Mouse (Mus musculus): Measurements from ENCODE around the gene 6030452D12Rik. TPM values are rescaled to one million over a fixed set of nuclear protein-coding genes. Genes with fewer than 3 reads are reported as not detected.

6030452D12Rik gene
- polyA plus RNA-seq, 1 experiment from 2014 or later: not detected

GRCm38 (mm10) chr8:106507761-106508331 is 7.5 kb downstream of the 6030452D12Rik start:
- peak overlapping the region; percentile 31 for H3K4me3 ChIP-seq
- no peaks in the 10 kb centered on the region for H3K9me3 ChIP-seq
- peak; percentile 72 for ATAC-seq (ENCODE audit: low read depth)
- under 1% methylated on average over 30 of the region's 30 CpGs for WGBS
- peak overlapping the region; percentile 10; the same call in 1 of the 2 replicates for H3K9ac ChIP-seq
- H3K27me3 ChIP-seq: peaks cover 76% of the 10 kb centered on the region
- peak overlapping the region; percentile 81 for H3K27ac ChIP-seq (replicated peaks)
- no peaks in the 10 kb centered on the region for H3K36me3 ChIP-seq
- peak overlapping the region; percentile 68 for H3K4me2 ChIP-seq
- H3K4me1 ChIP-seq (replicated peaks): peaks cover 50% of the 10 kb centered on the region

- Histone ChIP-seq H3K36me3 (no peaks in the 10 kb centered on the region), H3K9me3 (no peaks in the 10 kb centered on the region), H3K27ac (replicated peaks) (peak overlapping the region; percentile 81), H3K27me3 (peaks cover 82% of the 10 kb centered on the region), H3K9ac (peak overlapping the region; percentile 10; the same call in 1 of the 2 replicates), H3K4me1 (replicated peaks) (peaks cover 53% of the 10 kb centered on the region), H3K4me3 (0 out of 2 replicates have a peak overlapping the region, but pooled peaks have one; percentile 31), H3K4me2 (peak overlapping the region; percentile 68)
- WGBS: 22% methylated on average over 3 of the region's 3 CpGs
- no peak; the same call in 1 of the 2 replicates for ATAC-seq (ENCODE audit: low read depth)
Observed at GRCm38 (mm10) chr8:106508456-106508855, 8.1 kb downstream of the 6030452D12Rik start.

GRCm38 (mm10) chr8:106509079-106509780 is 8.9 kb downstream of the 6030452D12Rik start:
- no peak overlapping the region for H3K4me2 ChIP-seq
- no peak overlapping the region for H3K9ac ChIP-seq
- H3K4me1 ChIP-seq (replicated peaks): peaks cover 53% of the 10 kb centered on the region
- WGBS: 37% methylated on average over 8 of the region's 8 CpGs
- peaks cover 89% of the 10 kb centered on the region for H3K27me3 ChIP-seq
- no peak for ATAC-seq (ENCODE audit: low read depth)
- no peak overlapping the region for H3K4me3 ChIP-seq
- H3K36me3 ChIP-seq: no peaks in the 10 kb centered on the region
- H3K9me3 ChIP-seq: no peaks in the 10 kb centered on the region
- no peak overlapping the region for H3K27ac ChIP-seq (replicated peaks)

GRCm38 (mm10) chr8:106510365-106510975 is 10.1 kb downstream of the 6030452D12Rik start, which contains the start of gene Cdh3:
Gene Cdh3, plus strand, starts transcription at chr8:106510891.
- Histone ChIP-seq H3K27me3 (peaks cover 84% of the 10 kb centered on the region), H3K4me1 (replicated peaks) (peaks cover 53% of the 10 kb centered on the region), H3K36me3 (no peaks in the 10 kb centered on the region), H3K4me3 (peak within 1 kb of the TSS; percentile 39), H3K27ac (replicated peaks) (peak within 1 kb of the TSS; percentile 55), H3K9me3 (no peaks in the 10 kb centered on the region), H3K9ac (peak within 1 kb of the TSS; percentile 51), H3K4me2 (peak within 1 kb of the TSS; percentile 57)
- no peak for ATAC-seq (ENCODE audit: low read depth)
- under 1% methylated on average over 34 of the region's 34 CpGs for WGBS

GRCm38 (mm10) chr8:106511065-106511501 is 10.8 kb downstream of the 6030452D12Rik start:
- WGBS: under 1% methylated on average over 22 of the region's 22 CpGs
- peaks cover 79% of the 10 kb centered on the region for H3K27me3 ChIP-seq
- H3K4me2 ChIP-seq: peak overlapping the region; percentile 57
- ATAC-seq (ENCODE audit: low read depth): no peak
- peaks cover 53% of the 10 kb centered on the region for H3K4me1 ChIP-seq (replicated peaks)
- H3K9me3 ChIP-seq: no peaks in the 10 kb centered on the region
- peak overlapping the region; percentile 39 for H3K4me3 ChIP-seq
- no peaks in the 10 kb centered on the region for H3K36me3 ChIP-seq
- H3K27ac ChIP-seq (replicated peaks): 0 out of 2 replicates have a peak overlapping the region, but pooled peaks have one; percentile 55
- H3K9ac ChIP-seq: peak overlapping the region; percentile 51

GRCm38 (mm10) chr8:106511531-106512041 is 11.3 kb downstream of the 6030452D12Rik start:
- Histone ChIP-seq H3K27ac (replicated peaks) (peak overlapping the region; percentile 55), H3K4me1 (replicated peaks) (peaks cover 57% of the 10 kb centered on the region), H3K27me3 (peaks cover 74% of the 10 kb centered on the region), H3K36me3 (no peaks in the 10 kb centered on the region), H3K4me2 (peak overlapping the region; percentile 57), H3K9me3 (no peaks in the 10 kb centered on the region), H3K9ac (peak overlapping the region; percentile 51), H3K4me3 (peak overlapping the region; percentile 39)
- 2% methylated on average over 30 of the region's 30 CpGs for WGBS
- ATAC-seq (ENCODE audit: low read depth): no peak

GRCm38 (mm10) chr8:106512475-106513150 is 12.3 kb downstream of the 6030452D12Rik start:
- Histone ChIP-seq H3K9me3 (no peaks in the 10 kb centered on the region), H3K4me1 (replicated peaks) (peaks cover 56% of the 10 kb centered on the region), H3K27ac (replicated peaks) (no peak overlapping the region), H3K4me3 (no peak overlapping the region), H3K9ac (no peak overlapping the region), H3K27me3 (peaks cover 66% of the 10 kb centered on the region), H3K36me3 (no peaks in the 10 kb centered on the region), H3K4me2 (peak overlapping the region; percentile 57)
- ATAC-seq (ENCODE audit: low read depth): no peak
- WGBS: 55% methylated on average over 7 of the region's 7 CpGs

GRCm38 (mm10) chr8:106515946-106516479 is 15.7 kb downstream of the 6030452D12Rik start:
- no peak overlapping the region for H3K9ac ChIP-seq
- ATAC-seq (ENCODE audit: low read depth): no peak
- H3K4me3 ChIP-seq: no peak overlapping the region
- H3K4me2 ChIP-seq: no peak overlapping the region
- no peak overlapping the region for H3K27ac ChIP-seq (replicated peaks)
- H3K36me3 ChIP-seq: no peaks in the 10 kb centered on the region
- H3K9me3 ChIP-seq: no peaks in the 10 kb centered on the region
- WGBS: 16% methylated on average over 1 of the region's 1 CpGs
- peaks cover 33% of the 10 kb centered on the region for H3K27me3 ChIP-seq
- peaks cover 27% of the 10 kb centered on the region for H3K4me1 ChIP-seq (replicated peaks)

- Histone ChIP-seq H3K4me2 (no peak overlapping the region), H3K9ac (no peak overlapping the region), H3K9me3 (no peaks in the 10 kb centered on the region), H3K4me1 (replicated peaks) (peaks cover 22% of the 10 kb centered on the region), H3K4me3 (no peak overlapping the region), H3K27me3 (peaks cover 28% of the 10 kb centered on the region), H3K27ac (replicated peaks) (no peak overlapping the region), H3K36me3 (no peaks in the 10 kb centered on the region)
- 26% methylated on average over 2 of the region's 2 CpGs for WGBS
- no peak for ATAC-seq (ENCODE audit: low read depth)
Observed at GRCm38 (mm10) chr8:106516581-106516980, 16.3 kb downstream of the 6030452D12Rik start.

- H3K27ac ChIP-seq (replicated peaks): no peak overlapping the region
Observed at GRCm38 (mm10) chr8:106518763-106519162, 18.4 kb downstream of the 6030452D12Rik start.

GRCm38 (mm10) chr8:106520578-106520977 is 20.3 kb downstream of the 6030452D12Rik start:
- Histone ChIP-seq H3K4me1 (replicated peaks) (peaks cover 13% of the 10 kb centered on the region), H3K36me3 (no peaks in the 10 kb centered on the region), H3K9me3 (no peaks in the 10 kb centered on the region), H3K4me3 (no peak overlapping the region), H3K9ac (no peak overlapping the region), H3K27ac (replicated peaks) (no peak overlapping the region), H3K4me2 (no peak overlapping the region), H3K27me3 (no peaks in the 10 kb centered on the region)
- ATAC-seq (ENCODE audit: low read depth): no peak
- WGBS: 84% methylated on average over 7 of the region's 7 CpGs

More at GRCm38 (mm10) chr8:106518763-106519162, 18.4 kb downstream of the 6030452D12Rik start:
- Histone ChIP-seq H3K27me3 (peaks cover 6% of the 10 kb centered on the region), H3K9ac (no peak overlapping the region), H3K4me2 (no peak overlapping the region), H3K4me1 (replicated peaks) (peaks cover 13% of the 10 kb centered on the region), H3K9me3 (no peaks in the 10 kb centered on the region), H3K36me3 (no peaks in the 10 kb centered on the region), H3K4me3 (no peak overlapping the region)
- ATAC-seq (ENCODE audit: low read depth): no peak
- WGBS: 61% methylated on average over 3 of the region's 3 CpGs

All from neural tube, embryonic 13.5 days (tissue).